Mouse (Mus musculus): ENCODE measurements around the gene Gli2.

DNA sequence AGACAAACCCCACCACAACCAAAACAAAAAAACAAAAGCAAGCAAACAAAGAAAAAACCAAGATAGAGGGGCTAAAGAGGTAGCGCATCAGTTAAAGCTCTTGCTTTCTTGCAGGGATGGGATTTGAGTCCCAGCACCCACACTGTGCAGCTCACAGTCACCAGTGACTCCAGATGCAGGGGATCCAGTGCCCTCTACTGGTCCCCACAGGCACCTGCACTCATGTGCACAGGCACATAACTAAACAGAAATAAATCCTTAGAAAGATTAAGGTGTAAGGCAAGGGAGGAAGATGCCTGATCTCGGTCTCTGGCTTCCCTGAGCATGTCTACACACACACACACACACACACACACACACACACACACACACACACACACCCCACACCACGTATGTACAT lies 83.4 kb downstream of the Gli2 start:
- TF ChIP-seq MYOD1 (IDR thresholded peaks at IDR 0.05; ENCODE audit: control insufficient read depth in 1 of 3, insufficient read length in 2 of 3, low read depth in 2 of 3) (no peak), MYOG (IDR thresholded peaks at IDR 0.05; ENCODE audit: control insufficient read depth in 1 of 3, insufficient read depth in 1 of 3, insufficient read length in 2 of 3, low read depth in 2 of 3) (no peak), REST (IDR thresholded peaks at IDR 0.05; ENCODE audit: insufficient read depth, insufficient read length) (no peak), TCF12 (IDR thresholded peaks at IDR 0.05; ENCODE audit: insufficient read depth, poor library complexity, severe bottlenecking) (no peak), POLR2A (IDR thresholded peaks at IDR 0.05; ENCODE audit: insufficient read length, low read depth) (no peak), CEBPB (IDR thresholded peaks at IDR 0.05; ENCODE audit: insufficient read depth, poor library complexity, severe bottlenecking) (no peak)

Data from myocyte (in vitro differentiated cells).